Mouse (Mus musculus) cerebellum, adult 11 months (tissue): Measurements from ENCODE around the gene Pfas.
"Not testable (repeated sequence)": the region's sequence is repeated elsewhere in the genome, so short reads cannot be mapped to it uniquely, and the experiment has no call there.

Experiments
- DNase-seq: peaks from one replicate; pipeline ENCODE4 v3.0.0; 2022

Gene Pfas

DNA sequence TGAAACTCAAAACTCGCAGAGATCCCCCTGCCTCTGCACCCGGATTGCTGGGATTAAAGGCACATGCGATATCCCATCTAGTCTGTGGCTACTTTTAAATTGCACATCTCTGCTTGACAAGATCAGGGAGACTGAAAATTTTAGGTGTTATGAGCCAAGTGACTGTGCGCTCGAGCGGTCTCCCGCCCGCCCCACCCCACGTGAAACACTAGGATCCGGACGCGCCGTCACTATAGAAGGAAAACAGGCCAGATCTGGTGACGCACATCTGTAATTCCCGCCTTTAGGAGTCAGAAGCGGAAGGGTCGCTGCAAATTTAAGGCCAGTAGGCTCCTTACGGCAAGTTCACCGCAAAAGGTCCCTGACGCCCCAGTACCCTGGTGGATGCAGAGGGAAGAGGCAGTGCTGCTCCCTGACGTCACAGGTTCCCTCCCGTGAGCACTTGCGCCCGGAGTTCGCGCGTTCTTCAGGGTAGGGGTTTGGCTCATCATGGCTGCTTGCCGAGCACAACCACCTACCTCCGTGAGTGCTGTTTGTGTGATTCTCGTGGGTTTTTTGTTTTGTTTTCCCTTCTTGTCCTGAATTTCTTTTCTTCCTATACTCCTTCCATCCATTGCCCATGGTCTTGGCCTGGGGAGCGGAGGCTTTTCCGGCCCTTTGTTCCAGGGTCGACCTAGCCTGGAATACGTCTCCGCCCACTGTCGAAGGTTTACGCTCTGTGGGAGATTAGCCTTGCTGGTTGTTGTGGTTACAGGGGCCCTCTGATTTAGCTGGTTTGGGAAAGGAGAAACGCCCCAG is 7.6 kb upstream of the Pfas start, which contains the start of gene Ctc1:
TSS of gene Ctc1 (plus strand) at position 268 of the 798 bp plus-strand sequence.
- DNase-seq, result peak; percentile 85

DNA sequence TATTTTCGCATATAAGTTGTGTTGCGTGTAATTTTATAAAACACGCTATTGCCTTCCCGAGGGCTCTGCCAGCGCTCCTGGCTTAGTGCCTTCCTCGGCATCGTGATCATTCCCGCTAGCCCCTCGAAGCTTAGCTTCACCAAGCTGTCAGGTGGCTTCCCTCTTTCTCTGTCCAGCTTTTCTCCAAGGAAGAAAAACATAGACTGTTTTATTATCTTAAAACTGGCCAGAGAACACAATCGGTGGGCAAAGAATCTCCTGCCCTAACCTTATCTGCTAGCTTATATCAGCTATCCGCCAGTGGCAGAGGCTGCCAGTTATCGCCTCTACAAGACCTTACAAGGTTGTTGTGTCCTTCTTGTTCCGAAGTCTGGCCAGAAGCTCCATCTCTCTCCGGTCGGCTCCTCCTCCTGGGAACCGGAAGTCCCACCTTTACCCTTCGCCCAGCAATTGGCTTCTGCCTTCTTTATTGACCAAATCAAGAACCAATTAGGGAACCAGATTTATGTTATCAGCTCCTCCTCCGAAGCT is 3.9 kb upstream of the Pfas start:
- peak; percentile 80 for DNase-seq

DNA sequence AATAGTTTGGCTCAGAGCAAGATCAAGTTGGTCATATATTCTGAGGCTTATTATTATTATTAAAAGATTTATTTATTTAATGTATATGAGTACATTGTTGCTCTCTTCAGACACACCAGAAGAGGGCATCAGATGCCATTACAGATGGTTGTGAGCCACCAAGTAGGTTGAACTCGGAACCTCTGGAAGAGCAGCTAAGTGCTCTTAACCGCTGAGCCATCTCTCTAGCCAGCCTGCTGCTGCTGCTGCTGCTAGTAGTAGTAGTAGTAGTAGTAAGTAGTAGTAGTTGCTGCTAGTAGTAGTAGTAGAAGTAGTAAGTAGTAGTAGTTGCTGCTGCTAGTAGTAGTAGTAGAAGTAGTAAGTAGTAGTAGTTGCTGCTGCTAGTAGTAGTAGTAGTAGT is 3.2 kb upstream of the Pfas start:
- DNase-seq, result not testable (repeated sequence)

DNA sequence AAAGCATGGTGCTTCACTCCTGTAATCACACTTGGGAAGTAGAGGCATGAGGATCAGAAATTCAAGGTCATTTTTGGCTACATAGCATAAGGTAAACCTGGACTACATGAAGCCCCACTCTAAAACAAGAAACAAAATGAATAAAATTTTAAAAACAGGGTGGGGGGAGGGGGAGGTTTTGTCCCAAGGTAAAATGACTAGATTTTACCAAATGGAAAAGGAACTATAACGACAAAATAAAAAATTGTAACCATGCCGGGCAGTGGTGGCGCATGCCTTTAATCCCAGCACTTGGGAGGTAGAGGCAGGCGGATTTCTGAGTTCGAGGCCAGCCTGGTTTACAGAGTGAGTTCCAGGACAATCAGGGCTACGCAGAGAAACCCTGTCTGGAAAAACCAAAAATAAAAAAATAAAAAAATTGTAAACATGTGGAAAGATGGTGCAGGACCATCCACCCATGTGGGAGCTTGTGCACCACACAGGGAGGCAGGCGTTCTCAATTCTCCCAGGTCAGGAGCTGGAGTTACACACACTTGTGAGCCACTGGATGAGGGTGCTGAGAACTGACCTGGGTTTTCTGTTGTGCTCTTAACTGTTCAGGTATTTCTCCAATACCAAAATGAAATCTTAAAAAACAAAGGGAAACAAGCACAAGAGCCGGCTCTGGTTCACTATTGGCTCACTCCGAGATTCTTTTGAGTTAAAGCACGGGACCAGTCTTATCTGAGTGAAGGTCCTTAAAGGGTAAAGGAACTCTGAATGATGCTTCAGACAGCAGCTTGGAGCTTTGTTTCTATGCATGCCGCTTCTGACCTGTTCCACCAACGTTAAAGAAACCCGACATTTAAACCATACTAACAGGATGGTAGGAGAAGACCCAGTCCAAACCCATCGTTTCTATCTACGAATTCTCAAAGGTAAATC is 2.4 kb upstream of the Pfas start:
- no peak for DNase-seq

DNA sequence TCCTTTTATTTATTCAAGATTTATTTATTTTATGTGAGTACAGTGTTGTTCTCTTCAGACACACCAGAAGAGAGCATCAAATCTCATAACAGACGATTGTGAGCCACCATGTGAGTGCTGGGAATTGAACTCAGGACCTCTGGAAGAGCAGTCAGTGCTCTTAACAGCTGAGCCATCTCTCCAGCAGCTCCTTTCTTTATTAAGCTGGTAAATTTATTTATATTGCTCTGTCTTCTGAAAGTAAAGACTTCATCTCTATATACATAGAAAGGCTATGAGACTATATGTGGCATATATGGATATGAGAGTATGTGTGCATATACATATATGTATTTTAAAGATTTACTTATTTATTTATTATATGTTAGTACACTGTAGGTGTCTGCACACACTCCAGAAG is 1.2 kb upstream of the Pfas start:
- DNase-seq, result no peak

DNA sequence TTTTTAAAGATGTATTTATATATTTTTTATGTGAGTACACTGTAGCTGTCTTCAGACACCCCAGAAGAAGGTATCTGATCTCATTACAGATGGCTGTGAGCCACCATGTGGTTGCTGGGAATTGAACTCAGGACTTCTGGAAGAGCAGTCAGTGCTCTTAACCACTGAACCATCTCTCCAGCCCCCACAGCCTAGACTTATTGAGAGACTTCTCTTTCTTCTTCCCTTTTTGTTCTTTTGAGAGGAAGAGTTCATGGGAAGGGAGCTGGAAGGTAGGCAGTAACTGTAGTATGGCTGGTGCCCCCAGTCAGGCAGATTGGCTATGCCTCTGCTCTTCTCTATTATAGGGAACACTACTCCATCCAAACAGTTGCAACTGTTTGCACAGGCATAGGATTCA is 1.7 kb downstream of the Pfas start:
- DNase-seq, result not testable (repeated sequence)

DNA sequence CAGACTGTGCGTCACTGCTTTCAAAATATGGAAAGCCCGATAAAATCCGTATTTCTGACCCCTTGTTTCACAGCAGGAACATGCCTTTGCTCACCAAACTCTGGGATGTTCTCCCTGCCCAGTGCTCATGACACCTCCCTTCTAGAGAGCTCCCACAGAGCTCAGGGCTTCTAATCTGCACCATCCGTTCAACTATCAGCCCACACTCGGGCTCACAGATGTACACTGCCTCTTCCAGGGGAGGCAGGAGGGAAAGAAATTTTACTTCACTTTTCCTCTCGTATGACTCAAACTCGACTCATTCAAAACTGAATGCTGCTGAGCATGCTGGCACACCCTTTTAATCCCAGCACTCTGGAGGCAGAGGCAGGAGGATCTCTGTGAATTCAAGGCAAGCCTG is 3.1 kb downstream of the Pfas start:
- no peak for DNase-seq

DNA sequence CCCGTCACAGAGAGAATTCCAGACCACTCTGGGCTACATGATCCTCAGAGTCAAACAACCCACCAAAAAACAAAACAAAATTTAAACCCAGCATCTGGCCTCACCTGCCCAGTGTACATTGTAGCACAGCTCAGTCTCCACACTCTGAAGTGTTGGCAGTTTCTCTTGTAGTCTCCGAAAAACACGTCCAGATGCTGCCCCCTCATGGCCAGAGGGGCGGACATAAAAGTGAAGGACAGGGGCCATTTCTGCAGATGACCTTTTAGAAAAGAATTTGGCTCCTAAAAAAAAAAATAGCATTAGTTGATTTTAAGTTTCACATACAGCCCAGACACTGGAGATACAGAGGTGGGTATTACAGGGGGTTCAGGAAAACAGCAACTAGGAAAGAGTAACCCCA is 4.7 kb downstream of the Pfas start:
- no peak for DNase-seq

DNA sequence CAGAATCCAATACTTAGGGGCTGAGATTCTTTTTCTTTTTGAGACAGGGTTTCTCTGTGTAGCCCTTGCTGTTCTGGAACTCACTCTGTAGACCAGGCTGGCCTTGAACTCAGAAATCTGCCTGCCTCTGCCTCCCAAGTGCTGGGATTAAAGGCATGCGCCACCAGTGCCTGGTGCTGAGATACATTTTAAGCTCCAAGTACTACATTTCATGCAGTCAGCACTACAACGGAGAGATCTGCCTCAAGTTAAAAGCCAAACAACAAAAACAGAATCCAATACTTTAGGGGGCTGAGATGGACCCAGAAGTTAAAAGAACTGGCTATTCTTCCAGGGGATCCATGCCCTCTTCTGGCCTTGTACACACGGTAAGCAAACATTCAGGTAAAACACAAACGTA is 5.5 kb downstream of the Pfas start:
- DNase-seq, result not testable (repeated sequence)

DNA sequence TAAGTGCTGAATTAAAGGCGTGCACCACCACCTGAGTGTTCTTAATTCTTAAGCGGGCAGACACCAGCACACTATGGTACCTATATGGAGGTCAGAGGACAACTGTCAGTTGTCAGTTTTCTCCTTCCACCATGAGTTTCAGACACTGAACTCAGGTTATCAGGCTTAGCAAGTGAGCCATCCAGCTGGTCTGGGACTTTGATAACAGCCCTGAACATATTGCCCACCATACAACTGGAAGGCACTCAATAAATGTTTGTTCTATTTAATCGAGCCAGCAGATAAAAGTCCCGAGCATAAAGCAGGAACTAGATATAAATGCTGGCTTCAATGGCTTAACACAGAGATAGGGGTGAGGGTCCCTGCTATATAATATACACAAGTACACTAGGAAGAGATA is 11.2 kb downstream of the Pfas start:
- DNase-seq, result no peak

DNA sequence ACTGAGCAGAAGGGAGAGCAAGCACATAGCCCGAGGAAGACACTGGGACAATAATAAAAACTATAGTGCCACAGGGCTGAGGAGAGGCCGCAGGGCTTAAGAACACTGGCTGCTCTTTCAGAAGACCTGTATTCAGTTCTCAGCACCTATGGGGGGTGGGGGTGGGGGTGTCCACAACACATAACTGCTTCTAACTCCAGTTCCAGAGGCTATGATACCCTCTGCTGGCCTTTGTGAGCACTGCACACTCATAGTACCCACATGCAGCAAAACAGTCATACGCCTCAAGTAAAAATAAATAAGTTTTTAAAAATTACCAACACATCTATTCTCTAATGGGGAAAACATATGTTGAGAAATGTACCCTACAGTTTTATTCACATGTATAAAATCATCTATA is 13.9 kb downstream of the Pfas start:
- no peak for DNase-seq

DNA sequence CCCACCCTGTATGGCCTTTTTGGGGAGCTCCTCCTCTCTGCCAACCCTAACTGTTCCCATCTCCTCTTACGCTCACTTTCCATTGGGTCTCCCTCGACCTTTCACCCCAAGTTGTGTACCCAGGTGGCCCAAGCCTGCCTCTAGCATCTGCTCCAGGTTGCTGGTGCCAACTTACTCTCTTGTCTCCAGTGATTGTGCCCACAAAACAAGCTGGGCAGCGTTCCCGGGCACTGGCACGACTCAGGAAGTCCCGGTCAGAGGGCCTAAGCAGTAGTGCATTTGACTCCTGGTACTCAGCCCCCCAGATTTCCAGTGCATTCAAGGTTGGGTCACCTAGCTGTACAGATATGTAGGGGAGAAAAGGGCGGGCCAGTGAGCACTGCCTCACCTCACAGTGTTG is 15.1 kb downstream of the Pfas start:
- DNase-seq, result peak; percentile 62

DNA sequence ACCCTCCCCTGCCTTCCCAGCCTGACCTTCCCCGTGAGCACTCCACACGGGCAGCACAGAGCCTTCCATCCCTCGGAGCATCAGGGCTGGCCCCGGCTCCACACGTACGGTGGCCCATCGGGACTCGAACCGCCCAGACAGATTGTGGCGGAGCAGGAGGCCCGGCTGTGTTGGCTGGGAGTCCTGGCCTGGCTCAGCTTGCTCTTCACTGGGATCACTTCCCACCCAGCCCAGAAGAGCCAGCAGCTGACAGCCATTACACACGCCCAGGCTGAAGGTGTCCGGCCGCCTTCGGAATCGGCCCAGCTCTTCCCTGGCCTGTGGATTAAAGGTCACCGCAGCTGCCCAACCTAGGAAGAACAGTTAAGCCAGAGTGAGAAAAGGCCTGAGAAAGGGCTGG is 19.9 kb downstream of the Pfas start:
- DNase-seq, result peak; percentile 77

DNA sequence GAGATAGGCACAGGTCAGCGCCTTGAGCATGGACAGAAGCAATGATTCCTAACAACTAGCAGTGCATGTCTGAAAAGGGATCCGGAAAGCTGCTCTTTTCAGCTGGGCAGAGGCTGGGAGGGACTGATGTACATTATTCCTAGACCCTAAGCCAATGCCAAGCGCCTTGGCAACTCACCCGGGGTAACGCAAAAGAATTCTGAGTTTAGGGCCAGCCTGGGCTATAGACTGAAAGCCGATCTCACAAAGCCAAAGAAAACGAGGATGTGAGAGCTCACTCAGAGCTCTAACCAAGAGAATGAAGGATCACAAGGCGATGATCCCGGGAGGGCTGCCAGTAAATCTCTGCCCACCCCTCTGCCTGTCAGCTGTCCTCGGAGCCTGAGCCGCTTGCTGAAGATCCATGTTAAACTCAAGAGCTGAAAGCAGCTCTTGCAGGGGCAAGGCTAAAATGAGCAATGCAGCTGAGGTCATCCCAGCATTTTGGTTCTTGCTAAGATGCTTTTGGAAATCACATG is 20.8 kb downstream of the Pfas start:
- no peak for DNase-seq

DNA sequence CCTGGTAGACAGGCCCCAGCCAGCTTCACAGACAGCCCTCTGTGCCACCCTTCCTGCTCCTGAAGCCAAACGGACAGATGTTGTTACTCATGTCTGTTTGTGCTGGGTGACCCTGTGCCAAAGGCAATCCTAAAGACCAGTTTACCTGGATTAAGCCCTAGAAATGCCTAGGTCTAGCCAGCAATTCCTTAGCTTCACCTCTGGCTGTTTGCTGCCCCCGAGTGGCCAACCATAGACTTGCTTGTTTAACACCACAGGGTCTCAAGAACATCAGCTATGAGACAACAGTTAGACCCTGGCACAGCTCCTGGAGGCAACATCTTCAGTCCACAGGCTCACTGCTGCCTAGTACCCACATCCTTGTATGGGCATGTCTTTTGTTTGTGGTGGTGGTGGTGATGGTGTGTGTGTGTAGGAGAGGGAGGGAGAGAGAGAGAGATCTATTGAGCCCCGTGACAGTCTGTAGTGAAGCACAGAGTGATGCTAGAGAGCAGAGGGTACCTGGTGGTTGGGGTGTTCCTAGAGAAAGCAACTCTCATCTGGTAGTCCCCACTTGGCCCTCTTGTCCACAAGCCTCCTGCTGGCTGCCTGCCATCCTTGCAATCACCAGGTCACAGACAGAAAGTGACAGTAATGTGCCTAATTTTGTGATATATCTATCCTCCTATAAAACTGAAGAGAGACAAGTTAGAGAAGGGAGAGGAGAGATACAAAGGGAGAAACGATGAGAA is 25.5 kb downstream of the Pfas start:
- DNase-seq, result peak; percentile 66

DNA sequence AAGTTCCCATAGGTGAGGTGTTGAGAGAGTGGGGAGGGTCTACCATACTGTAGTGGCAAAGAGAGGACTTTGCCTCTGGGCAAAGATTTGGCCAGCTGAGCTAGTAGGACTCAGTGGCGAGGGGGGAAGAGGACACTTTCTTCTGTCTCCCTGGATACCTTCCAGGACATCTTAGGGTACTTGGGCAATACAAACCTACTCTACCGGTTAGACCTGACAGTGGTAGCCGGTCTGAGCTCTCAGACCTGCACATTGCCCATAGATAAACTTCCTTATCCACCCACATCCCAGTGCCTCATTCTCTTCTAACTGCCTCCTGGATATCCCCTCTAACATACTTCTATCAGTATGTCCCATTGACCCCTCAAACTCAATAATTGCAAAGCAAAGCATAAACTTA is 27.3 kb downstream of the Pfas start:
- no peak for DNase-seq

DNA sequence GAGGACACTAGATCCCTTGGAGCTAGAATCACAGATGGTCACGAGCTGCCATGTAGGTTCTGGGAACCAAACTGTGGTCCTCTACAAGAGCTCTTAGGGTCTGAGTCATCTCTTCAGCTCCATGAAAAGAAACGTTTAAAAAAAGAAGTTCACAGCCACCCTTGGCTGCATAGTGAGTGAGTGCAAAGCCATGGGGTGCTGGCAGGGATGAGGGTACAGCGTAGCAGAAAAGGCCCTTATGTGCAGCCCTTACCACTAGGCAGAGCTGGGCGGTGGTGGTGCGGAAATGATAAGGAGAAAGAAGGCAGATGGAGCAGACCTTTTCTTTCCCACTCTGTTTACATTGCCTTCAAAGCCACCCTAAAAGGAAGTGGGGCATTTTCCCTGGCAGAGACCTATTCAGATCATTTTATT is 28.9 kb downstream of the Pfas start:
- DNase-seq, result no peak

DNA sequence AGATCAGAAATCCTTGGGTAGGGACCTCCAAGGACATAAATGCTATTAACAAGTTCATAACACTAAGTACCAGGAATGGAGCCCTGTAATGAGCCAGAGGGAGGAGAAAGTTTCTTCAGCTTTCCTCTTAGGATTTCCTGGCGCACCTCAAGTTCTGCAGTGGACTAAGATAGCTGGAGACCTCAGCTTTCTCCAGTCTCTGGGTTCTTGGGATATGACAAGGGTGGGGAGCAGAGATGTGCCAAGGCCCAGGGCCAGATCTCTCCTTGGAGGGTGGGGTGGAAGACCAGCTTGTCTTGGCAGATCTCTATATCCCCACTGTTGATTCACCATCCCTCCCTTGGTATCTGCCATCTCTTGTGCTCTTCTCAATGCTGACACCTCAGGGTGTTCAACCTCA is 32.7 kb downstream of the Pfas start:
- DNase-seq, result no peak

DNA sequence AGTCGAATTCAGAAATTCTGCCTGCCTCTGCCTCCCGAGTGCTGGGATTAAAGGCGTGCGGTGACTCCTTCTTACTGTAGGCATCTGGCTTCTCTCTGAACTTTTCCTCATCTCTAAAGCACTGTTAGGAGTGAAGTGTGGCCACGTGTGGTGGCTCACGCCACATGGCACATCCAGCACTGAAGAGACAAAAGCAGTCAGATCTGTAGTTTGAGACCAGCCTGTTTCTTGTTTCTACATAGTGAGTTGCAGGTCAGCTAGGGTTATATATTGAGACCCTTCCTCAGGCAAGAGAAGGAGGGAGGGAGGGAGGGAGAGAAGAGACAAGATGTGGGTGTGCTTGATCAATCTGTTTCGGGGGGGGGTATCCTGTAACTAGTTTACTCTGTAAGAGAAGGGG is 33.2 kb downstream of the Pfas start, which contains the start of gene Rangrf:
TSS of gene Rangrf (minus strand) at position 101 of the 400 bp plus-strand sequence.
- DNase-seq, result no peak

DNA sequence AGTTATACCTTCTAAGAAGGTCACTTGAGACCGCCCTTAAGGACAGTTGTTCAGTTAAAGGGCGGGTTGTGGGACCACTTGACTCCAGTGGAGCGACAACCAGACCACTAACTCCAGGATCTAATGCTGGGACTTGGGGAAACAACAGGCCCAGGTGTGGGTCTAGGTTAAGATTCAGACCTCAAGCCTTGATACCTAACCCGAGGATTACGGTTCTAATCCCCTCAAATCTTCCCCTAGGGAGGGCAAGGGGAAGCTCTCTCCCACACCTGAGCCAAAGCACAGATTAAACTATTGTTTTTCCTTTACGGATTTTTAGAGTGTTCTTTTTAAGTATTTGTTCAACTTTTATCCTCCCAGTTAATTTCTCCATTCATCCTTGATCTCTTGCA is 34.2 kb downstream of the Pfas start:
- DNase-seq, result no peak

DNA sequence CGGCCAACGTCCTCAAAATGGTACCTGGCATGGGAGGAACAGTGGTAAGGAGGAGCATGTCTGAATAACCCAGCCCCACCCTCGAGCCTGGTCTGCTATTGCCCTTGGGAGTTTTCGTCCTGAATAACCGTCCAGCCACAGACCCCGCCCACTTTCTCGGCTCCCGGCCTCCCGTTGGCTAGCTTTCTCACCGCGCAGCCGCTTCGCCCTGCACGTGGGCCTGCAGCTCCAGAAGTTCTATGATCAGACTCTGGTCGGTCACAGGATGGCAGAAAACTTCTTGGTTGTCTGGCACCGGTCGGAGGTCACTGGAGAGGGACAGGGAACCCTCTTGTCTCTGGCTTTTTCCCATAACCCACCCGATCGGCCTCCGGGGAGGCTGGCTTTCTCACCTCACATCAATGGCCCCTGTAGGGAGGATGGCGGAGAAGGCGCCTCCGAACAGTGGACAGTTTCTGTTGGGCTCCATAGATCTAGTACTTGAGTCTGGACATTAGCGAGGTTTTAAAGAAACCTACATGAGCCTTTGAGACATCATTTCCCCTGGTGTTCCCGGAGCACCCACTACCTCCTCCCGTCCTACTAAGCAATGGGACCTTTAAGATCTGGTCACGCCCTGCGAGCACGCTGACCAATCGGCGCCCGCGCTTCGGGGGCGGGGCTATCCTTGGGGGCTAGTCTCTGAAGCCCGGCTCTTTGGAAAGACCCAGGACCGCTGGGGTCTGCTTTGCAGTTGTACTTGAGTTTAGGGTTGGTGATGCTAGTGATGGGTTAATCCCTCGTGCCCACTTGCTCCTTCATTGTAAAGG is 34.8 kb downstream of the Pfas start:
- DNase-seq, result peak; percentile 80

DNA sequence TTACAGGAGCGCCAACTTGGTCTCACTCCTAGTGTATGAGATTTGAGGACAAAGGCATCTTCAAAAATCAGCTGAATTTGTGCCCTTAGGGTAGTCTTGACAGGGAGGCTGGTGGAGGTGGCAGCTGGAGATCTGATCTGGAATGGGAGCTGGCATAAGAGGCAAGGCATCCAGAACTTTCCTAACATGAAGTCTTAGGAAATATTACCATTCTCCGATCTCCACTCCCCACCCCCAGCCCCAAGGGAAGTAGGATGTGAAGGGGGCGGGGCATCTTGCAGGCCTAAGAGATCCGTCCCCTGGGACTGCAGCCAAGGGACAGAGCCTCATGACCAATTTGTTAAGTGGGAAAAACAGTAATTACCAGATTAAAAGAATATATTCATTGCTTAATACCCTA is 38.0 kb downstream of the Pfas start:
- DNase-seq, result no peak
